Mouse (Mus musculus): ENCODE measurements around the gene Ermp1. TPM values are rescaled to one million over a fixed set of nuclear protein-coding genes. Genes with fewer than 3 reads are reported as not detected.

Ermp1 gene
- total RNA-seq, 2 experiments from 2014 or later, result 21.3 to 25.6 TPM

- no peak for ATAC-seq (replicated peaks; ENCODE audit: low FRiP score, poor library complexity, severe bottlenecking)
Measured at GRCm38 (mm10) chr19:29663780-29664179, 15.6 kb upstream of the Ermp1 start.

GRCm38 (mm10) chr19:29661974-29662580, 13.9 kb upstream of the Ermp1 start:
- no peak for ATAC-seq (replicated peaks; ENCODE audit: low FRiP score, poor library complexity, severe bottlenecking)

- ATAC-seq (replicated peaks; ENCODE audit: low FRiP score, poor library complexity, severe bottlenecking), result no peak
Measured at GRCm38 (mm10) chr19:29660835-29661764, 12.9 kb upstream of the Ermp1 start.

GRCm38 (mm10) chr19:29659705-29660104, 11.5 kb upstream of the Ermp1 start:
- ATAC-seq (replicated peaks; ENCODE audit: low FRiP score, poor library complexity, severe bottlenecking), result no peak

GRCm38 (mm10) chr19:29658836-29659235, 10.6 kb upstream of the Ermp1 start:
- no peak for ATAC-seq (replicated peaks; ENCODE audit: low FRiP score, poor library complexity, severe bottlenecking)

GRCm38 (mm10) chr19:29657558-29657957, 9.3 kb upstream of the Ermp1 start:
- ATAC-seq (replicated peaks; ENCODE audit: low FRiP score, poor library complexity, severe bottlenecking), result no peak

GRCm38 (mm10) chr19:29657033-29657432, 8.8 kb upstream of the Ermp1 start:
- ATAC-seq (replicated peaks; ENCODE audit: low FRiP score, poor library complexity, severe bottlenecking), result no peak

GRCm38 (mm10) chr19:29656620-29657019, 8.4 kb upstream of the Ermp1 start:
- no peak for ATAC-seq (replicated peaks; ENCODE audit: low FRiP score, poor library complexity, severe bottlenecking)

GRCm38 (mm10) chr19:29656029-29656428, 7.8 kb upstream of the Ermp1 start:
- ATAC-seq (replicated peaks; ENCODE audit: low FRiP score, poor library complexity, severe bottlenecking), result no peak

GRCm38 (mm10) chr19:29655148-29655547, 6.9 kb upstream of the Ermp1 start:
- no peak for ATAC-seq (replicated peaks; ENCODE audit: low FRiP score, poor library complexity, severe bottlenecking)

- no peak for ATAC-seq (replicated peaks; ENCODE audit: low FRiP score, poor library complexity, severe bottlenecking)
Measured at GRCm38 (mm10) chr19:29653768-29654265, 5.6 kb upstream of the Ermp1 start.

- peak; percentile 50 for ATAC-seq (replicated peaks; ENCODE audit: low FRiP score, poor library complexity, severe bottlenecking)
Measured at GRCm38 (mm10) chr19:29649683-29650082, 1.5 kb upstream of the Ermp1 start.

GRCm38 (mm10) chr19:29648550-29648914, 317 bp upstream of the Ermp1 start:
- no peak for ATAC-seq (replicated peaks; ENCODE audit: low FRiP score, poor library complexity, severe bottlenecking)

GRCm38 (mm10) chr19:29644747-29645146, 3.5 kb downstream of the Ermp1 start:
- ATAC-seq (replicated peaks; ENCODE audit: low FRiP score, poor library complexity, severe bottlenecking), result no peak

GRCm38 (mm10) chr19:29643194-29643922, 4.9 kb downstream of the Ermp1 start:
- no peak for ATAC-seq (replicated peaks; ENCODE audit: low FRiP score, poor library complexity, severe bottlenecking)

- no peak for ATAC-seq (replicated peaks; ENCODE audit: low FRiP score, poor library complexity, severe bottlenecking)
Measured at GRCm38 (mm10) chr19:29642211-29642610, 6.0 kb downstream of the Ermp1 start.

GRCm38 (mm10) chr19:29641510-29641909, 6.7 kb downstream of the Ermp1 start:
- no peak for ATAC-seq (replicated peaks; ENCODE audit: low FRiP score, poor library complexity, severe bottlenecking)

GRCm38 (mm10) chr19:29641055-29641454, 7.2 kb downstream of the Ermp1 start:
- ATAC-seq (replicated peaks; ENCODE audit: low FRiP score, poor library complexity, severe bottlenecking), result no peak

- ATAC-seq (replicated peaks; ENCODE audit: low FRiP score, poor library complexity, severe bottlenecking), result no peak
Measured at GRCm38 (mm10) chr19:29612102-29612501, 36.1 kb downstream of the Ermp1 start.

- no peak for ATAC-seq (replicated peaks; ENCODE audit: low FRiP score, poor library complexity, severe bottlenecking)
Measured at GRCm38 (mm10) chr19:29610907-29611306, 37.3 kb downstream of the Ermp1 start.

All from erythroid progenitor cell, adult 5-6 weeks (primary cell).